Mouse (Mus musculus): ENCODE measurements around the gene Nipal3.

- no peak for TF ChIP-seq CTCF (IDR thresholded peaks at IDR 0.05; ENCODE audit: low read depth, low read length)
- no peak for TF ChIP-seq POLR2A (IDR thresholded peaks at IDR 0.05; ENCODE audit: extremely low read depth, insufficient read depth, low read length)
These were observed 45.2 kb upstream of the Nipal3 start for GRCm38 (mm10) chr4:135540057-135540456.
